Mouse (Mus musculus): Measurements from ENCODE around the gene Ces1d. TPM values are rescaled to one million over a fixed set of nuclear protein-coding genes. Genes with fewer than 3 reads are reported as not detected.

The Ces1d gene
- polyA plus RNA-seq, 1 experiment from 2014 or later, result 0.09 TPM

Other genes with a start within 250 kb of the Ces1d start
- gene Slc6a2, start 237.8 kb downstream of the Ces1d start, polyA plus RNA-seq (2014; fragmentation: Nextera tagmentation; extraction: Ambion mirVana), result 0.05 TPM in 1 of 2 replicates, not detected in the other
- gene Ces1a, start 149.6 kb downstream of the Ces1d start, polyA plus RNA-seq (2014; fragmentation: Nextera tagmentation; extraction: Ambion mirVana), result not detected in 2 replicates
- not detected in 2 replicates for gene Ces1b, start 117.8 kb downstream of the Ces1d start, polyA plus RNA-seq (2014; fragmentation: Nextera tagmentation; extraction: Ambion mirVana)
- not detected in 2 replicates for gene Ces1c, start 66.6 kb downstream of the Ces1d start, polyA plus RNA-seq (2014; fragmentation: Nextera tagmentation; extraction: Ambion mirVana)
- gene Ces1e, start 31.8 kb upstream of the Ces1d start, polyA plus RNA-seq (2014; fragmentation: Nextera tagmentation; extraction: Ambion mirVana), result not detected in 2 replicates
- not detected in 2 replicates for gene Ces1f, start 81.9 kb upstream of the Ces1d start, polyA plus RNA-seq (2014; fragmentation: Nextera tagmentation; extraction: Ambion mirVana)
- gene Ces1g, start 139.5 kb upstream of the Ces1d start, polyA plus RNA-seq (2014; fragmentation: Nextera tagmentation; extraction: Ambion mirVana), result not detected in 2 replicates
- gene Ces1h, start 181.9 kb upstream of the Ces1d start, polyA plus RNA-seq (2014; fragmentation: Nextera tagmentation; extraction: Ambion mirVana), result not detected in 2 replicates